Mouse (Mus musculus) kidney, postnatal 36 days (tissue): Measurements from ENCODE around the gene Sumo1.

Source experiments
- DNase-seq, 2 experiments: peaks; one replicate each; pipeline ENCODE4 v3.0.0; 2021 to 2022; ENCODE audit warnings: mixed read lengths in 2 of 2

Gene Sumo1

DNA sequence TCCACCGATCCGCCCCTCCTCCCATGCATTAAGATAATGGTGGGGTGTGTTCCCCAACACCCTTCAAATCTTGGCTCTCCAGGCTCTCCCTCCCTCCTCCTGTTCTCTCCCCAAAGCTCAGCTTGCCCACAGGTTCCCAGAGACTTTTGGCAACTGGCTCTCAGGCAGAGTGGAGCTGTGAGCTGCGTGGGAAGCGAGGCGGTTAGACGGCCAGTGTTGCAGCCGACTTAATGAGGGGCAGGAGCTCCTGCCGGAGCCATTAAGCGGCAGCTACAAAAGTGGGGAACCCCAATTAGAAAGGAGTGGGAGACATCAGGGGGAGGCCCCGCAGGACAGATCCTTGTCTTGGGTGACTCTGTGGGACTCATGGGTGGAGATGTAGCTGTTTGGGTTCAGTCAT is 78.3 kb downstream of the Sumo1 start:
- DNase-seq = no peak

DNA sequence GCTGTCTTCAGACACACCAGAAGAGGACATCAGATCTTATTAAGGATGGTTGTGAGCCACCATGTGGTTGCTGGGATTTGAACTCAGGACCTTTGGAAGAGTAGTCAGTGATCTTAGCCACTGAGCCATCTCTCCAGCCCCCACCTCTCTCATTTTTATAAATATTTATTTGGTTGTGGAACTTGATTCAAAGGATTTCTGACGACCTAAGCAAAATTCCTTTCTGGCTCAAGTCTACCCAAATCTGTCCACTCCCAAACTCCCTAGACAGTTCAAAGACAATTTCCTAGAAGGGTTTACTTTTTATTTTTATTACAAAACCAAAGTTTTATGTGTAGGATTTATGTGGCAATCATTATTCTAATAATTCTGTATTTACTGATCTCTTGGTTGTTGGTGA is 81.4 kb downstream of the Sumo1 start:
- DNase-seq = no peak

DNA sequence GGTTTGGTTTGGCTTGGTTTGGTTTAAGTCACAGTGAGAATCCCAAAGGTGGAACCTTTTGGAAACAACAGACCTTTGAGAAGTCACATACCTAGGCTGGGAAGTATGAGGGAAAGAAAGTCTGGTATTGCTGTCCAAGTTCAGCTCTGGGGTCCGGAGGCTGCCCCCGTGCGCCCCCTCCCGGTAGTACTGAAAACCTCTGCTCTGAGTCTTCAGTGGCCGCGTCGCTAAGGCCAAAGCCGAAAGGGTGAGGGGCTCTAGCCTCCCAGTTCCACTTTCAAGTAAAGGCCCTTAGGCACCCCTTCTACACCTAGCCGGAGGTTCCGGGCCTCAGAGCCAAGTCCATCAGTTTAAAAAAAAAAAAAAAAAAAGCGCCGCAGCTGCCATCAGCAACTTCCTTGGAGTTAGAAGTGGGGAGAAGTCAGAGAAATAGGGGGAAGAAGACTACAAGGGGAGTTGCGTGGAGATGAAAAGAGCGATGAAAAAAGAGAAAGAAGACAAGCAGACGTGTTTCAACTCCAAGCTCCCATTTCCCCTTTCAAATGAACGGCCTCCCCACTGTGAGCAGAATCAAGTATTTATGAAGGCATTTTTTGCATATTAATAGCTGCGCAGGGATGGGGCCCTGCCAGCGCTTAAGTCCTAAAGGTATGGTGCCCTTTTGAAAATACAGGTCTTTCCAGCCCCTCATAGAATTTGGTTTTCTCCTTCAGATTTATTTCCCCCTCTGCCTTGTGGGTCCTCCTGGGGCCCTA is 85.8 kb downstream of the Sumo1 start:
- DNase-seq = peak; percentile 50 to 89

DNA sequence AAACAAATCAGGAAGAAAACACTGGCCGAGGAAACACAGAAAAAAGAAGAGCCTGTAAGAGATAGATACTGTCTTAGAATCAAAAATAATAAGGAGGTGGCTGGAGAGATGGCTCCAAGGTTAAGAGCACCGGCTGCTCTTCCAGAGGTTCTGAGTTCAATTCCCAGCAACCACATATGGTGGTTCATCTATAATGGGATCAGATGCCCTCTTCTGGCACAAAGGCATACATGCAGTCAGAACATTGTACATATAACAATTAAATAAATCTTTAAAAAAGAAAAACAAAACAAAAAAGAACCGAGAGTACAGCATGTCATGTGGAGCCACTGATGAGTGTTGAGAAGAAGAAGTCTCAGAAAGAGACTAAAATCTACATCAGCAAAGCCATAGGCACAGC is 89.8 kb downstream of the Sumo1 start:
- no peak for DNase-seq

DNA sequence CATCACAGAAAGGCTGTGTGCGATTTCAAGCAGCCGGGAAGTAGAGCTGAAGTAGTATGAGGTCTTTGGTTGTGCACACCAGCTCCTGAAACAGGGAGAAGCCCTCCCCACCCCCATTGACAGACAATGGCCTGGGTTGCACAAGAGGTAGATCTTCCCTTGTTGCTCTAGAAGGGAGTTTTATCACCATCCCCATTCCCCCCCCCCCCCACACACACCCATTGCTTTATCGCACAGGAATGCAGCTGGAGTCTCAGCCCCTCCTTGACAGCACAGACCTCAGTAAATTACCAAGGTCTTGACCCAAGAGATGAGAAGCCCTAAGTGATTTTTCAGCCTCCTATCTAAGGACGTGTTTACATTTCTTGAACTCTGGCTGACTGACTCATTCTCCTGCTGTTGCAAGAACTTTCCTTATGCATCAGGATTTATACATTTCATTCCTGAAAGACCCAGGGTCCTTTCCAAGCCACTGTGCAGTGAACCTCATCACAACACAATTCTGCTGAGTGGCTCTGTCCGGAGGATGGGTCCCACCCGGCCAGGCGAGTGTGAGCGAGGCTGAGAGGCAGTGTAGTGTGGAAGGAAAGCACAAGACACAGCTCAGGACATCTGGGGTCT is 90.4 kb downstream of the Sumo1 start:
- no peak for DNase-seq

DNA sequence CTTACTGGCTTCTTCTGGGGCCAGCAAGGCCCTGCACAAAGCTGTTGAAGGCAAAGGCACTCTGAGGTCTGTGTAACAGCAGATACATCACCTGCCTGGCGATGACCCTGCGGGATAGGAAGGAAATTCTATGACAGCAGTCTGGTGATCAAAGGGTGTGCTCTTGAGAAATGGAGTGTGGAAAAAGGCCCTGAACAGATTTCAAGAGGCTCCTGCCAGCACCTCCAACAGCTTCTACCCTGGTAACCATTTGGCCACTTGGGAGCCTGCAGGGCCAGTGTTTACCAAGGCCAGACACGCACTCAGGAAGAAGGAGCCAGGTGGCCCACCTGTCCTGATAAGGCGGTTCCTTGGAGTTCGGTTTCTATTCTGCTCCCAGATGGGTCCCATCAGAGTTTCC is 91.3 kb downstream of the Sumo1 start:
- DNase-seq = no peak

DNA sequence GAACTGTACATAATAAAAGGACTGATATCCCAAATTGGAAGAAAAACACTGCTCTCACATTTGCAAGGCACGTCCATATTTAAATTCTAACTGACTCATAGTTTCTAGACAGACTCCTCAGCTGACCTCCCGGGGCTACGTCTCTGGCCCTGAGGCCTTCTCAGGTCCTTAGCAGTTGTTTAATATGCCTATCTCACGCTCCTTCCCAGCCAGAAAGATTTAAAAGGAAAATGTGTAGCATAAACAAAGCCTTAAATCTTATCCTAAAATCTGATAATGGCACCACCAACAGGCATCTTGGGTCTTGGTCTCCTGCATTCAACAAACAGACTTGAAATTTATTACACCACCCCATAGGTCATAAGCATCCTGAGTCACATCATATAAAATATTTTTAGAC is 91.9 kb downstream of the Sumo1 start:
- DNase-seq = no peak

DNA sequence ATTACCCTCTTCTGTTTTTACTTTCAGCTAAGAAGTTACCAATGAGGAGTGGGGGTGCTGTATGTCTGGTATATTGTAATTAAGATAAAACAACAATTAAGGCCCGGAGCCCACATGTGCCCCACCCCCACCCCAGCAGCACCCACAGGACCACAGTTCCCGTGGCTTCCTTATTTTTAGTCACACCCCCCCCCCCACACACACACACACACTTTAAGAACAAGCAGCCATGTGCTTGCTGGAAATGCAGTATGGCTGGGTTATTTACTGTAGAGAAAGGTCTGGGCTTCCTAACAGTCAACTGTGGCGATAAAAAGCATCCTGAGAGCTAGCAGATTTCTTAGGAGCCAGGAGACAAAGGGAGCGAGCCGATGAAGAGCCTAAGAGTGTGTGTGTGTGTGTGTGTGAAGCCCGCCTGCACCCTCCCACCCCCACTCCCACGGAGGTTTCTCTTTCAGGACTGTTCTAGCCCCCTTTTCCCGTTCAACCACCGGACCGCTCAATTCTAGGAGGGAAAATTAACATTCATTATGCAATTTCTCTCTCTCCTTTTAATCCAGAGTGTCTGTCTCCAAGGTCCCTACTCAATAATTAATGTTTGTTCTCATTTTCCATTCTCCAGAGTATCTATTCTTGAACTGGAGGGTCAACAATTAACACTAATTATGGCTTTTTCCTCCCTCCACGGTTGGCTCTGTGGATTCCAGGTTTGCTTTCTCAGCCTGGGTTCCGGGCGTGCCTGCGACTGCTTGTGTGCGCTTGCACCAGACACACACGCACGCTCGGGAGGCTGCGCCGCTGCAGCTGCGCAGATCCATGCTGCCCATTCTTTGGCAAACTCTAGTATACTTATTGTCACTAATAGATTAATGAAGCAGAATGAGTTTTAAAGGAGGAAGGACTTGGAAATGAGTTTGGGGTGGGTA is 96.1 kb downstream of the Sumo1 start:
- peak in 1 of 2 experiments; percentile 32 for DNase-seq

DNA sequence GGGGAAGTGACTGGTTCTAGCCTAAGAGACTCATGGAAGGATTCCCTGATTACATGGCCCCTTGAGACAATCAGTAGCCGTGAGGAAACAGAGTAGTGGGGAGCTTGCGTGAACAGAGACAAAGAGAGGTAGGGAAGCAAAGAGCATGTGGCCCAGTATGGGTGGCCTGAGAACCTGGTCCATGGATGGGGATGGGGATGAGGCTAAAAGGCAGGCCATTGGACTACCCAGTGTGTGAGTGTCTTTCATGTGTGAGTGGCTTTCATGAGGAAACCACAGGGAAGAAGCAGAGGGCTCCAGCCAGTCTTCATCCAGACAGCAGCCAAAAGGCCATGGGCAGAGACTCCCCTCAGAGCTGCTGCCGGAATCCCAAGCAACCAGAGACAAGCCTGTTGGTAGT is 96.8 kb downstream of the Sumo1 start:
- no peak for DNase-seq

DNA sequence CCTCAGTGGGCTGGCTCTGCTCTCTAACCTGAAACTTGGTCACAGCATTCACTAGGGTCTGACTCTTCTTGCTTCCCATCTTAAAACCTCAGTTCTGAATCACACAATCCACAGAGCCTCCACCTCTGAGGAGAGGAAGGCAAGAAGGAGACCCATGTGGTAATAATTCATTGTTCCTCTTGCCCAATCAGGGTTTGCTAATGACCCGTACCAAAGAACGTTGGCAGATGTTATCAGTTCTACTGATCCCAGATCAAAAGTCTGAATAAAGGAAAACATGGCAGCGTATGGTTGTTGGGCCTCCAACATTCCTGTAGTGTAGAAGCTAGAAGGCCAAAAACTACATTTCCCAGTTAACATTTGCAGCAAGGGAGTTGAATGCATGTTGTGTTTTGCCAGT is 99.1 kb downstream of the Sumo1 start:
- no peak for DNase-seq

DNA sequence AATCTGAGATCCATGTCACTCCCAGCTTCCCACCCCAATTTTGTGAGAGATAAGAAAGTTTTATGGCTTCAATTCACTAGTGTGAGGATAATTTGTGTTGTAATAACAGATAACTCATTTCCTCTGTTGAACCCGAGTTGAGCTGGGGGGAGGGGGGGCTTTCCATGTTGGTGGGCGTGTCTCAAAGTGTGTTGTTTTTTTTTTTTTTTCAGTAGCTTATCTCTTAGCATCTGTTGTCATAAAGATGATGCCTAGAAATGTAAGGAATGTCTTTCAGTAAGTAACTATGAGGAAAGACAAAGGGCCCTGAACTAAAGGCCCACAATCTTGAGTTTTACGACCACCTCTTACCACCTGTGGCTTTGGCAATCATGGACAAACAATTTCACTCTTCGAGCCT is 99.9 kb downstream of the Sumo1 start:
- no peak for DNase-seq

DNA sequence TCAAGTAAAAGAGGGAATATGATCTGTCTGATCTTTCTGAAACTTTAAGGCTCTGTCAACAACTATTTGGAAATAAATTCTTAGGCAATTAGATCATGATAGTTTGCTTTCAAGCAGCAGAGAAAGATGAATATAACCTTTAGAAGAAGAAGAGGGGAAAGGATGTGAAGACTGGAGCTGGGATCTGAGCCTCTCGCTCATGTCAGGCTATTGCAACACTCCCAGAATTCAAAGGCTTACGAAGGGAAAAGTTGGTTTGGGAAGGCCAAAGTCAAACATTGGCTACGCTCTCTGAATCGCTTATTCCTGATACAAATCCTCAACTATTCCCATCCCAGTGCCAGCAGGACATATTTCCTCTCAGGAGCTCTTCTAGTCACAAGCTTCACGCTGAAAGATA is 101.3 kb downstream of the Sumo1 start:
- no peak for DNase-seq

DNA sequence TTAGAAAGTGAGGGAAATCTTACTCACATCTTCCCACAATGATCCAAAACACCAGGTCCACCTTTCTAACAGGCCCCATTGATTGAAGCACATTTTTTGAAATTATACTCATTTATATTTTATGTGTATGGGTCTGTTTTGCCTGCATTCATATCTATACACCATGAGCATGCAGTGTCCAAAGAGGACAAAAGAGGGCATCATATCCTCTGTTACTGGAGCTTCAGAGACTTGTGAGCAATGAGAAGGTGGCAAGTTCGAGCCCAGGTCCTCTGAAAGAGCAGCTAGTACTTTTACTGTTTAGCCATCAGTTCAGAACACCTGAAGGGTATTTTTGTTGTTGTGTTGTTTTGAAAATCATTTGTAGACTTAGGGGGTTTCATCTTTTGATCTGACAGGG is 102.4 kb downstream of the Sumo1 start:
- DNase-seq = no peak

DNA sequence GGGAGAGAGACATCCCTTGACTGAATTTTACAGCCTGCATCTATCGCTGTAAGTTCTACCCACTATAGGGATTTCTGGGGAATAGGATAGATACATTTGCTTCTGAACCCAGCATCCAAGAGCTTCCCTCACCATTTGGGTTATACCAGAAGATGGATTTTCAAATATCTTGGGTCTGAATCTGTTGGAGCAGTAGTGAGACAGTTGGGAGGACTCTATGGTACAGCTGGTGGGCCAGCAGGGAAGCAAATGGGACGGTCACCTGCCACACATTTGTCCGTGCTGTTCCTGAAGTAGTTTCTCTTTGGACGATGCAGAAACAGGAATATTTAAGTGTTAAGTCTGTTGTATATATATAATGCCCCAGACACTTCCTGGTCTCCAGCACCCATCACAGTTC is 103.1 kb downstream of the Sumo1 start:
- DNase-seq = no peak

DNA sequence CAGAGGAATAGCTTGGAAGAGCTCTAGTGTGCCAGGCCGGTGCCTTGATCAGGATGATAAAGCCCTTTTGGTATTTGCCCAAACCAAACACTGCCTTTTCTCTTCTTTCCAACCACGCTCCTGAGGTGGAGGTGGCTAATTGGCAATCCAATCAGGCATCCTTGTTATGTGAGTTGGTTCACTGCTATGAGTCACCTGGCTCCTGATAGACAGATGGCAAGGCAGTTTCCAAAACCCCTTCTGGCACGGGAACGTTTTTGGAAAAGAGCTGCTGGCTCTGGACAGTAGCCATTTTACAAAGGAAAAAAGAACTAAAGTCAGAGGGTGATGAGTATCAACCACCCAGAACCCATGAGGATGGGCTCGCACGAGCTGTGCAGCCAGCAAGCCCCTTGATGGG is 103.7 kb downstream of the Sumo1 start:
- no peak for DNase-seq

DNA sequence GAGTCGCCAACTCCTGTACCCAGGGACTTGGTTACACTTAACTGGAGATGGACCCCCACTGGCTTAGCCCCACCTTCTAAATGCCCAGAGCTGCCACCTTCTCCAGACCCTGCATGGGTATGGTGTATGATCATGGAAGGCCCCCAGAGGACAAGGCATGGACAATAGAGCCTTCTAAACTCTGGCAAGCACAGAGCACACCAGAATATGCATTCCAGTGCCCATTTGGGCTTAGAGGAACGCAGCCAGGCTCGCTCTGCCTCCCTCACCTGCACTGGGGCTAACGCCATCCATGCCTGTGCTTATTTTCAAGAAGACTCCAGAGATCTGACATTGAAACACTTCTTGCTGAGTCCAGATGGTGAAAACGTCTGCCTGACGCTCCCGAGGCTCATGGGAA is 104.4 kb downstream of the Sumo1 start:
- DNase-seq = no peak

DNA sequence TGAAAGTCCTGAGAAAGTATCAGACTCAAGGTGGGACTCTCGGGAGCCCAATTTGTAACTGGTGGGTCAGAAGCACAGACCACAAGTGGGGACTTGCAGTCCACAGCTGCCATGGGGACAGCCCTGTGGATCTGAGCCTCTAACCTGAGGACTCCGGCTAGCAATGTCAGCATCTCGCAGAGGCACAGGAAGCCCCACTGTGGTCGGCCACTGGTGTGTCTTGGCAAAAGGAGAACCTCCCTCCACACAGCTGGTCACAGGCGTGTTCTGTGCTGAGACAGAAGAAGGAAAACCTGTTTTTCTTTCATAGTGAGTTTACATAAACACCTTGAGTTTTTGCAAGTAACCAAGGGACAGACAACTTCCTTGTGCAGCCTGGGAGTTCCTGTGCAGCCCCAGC is 104.8 kb downstream of the Sumo1 start:
- DNase-seq = no peak

DNA sequence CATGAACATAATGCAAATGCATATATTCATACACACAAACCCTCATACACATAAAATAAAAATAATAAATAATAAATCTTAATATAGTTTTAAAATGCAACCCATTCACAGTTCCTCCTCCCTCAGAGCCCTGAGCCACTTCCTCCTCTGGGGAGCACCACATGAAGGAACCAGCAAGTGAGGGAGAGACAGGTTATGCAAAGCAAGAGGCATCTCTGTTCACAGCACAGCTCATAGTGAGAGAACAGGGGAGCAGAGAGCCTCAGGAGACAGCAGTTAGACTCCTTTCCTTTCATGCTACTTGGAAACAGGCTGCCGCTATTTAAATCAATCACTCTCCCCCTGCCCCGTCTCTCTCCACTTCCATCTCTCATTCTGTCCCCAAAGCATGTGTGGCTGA is 107.1 kb downstream of the Sumo1 start:
- DNase-seq = no peak

DNA sequence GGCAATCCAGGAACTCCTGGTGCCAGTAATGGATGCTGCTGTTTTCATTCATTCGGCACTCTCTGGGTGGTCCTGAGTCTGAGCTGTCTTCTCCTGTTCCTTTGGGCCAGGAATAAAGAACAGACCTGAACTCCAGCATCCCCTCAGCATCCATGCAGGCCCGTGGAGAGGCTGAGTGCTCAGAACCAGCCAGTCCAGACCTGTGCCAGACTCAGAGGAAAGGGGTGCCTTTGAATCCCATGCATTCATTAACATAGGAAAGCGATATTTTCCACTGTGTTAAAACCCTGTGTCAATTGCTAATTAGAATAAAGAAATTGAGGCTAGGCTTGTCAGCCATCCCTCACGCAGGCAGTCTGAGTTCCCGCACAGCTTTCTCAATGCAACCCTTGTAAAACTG is 116.9 kb downstream of the Sumo1 start:
- no peak for DNase-seq

DNA sequence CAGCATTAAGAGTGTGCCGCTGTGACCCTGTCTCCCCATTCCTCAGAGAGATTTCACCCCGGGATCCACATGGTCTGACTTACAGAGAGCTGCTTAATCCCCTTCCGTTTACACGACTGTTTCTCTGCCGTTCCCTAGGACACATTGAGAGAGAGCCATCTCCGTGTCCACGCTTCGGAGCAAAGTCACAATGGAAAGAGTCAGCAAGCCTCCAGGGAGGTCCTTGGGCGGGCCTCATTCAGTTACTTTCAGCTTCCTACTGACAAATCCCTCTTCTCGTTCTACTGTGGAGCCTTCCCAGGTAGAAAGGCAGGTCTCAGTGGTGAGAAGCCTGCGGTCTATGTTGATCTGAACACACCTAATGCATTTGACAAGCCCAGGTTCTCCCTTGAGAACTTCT is 119.6 kb downstream of the Sumo1 start:
- no peak for DNase-seq

DNA sequence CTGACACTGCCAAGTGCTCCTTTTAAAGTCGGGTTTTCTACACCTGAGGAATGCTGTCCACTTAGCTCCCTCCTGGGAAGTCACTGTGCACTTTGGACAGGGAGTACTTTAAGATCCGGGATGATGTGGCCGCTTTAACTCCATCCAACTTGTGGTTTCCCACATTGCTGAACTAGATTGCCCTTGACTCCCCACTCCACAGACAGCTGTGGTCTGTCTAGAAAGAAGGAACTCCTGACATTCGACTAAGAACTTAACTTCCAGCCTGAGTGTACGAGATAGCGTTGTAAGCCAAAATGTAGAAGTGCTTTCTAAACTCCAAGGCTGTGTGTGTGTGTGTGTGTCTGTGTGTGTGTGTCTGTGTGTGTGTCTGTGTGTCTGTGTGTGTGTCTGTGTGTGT is 120.4 kb downstream of the Sumo1 start:
- DNase-seq = peak; percentile 9 to 29

DNA sequence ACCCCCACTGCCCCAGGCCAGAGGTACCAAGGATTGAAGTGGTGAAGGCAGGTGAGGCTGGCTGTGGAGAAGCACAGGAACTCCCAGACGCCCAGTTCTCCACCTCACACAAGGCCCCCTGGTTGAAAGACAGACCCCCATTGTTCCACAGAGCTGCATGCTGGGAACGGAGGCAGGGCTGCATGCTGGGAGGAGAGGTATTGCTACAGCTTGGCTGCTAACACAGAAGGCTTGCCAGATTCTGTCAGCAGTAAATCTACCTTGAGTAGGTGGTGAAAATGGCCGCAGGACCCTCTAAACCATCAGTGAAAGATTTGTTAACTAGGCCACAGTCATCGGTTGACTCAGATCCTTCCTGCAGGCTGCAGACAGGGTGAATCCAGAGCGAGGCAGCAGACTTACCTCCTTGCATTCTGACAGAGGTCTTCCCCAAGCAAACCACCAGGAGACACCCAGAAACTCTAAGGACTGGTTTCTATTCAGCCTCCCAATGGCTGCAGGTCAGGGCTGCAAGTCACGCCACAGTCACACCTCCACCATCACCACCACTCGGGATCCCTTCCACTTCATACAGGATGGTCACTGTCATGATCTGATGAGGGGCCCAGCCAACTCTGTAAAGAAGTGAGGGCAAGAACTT is 121.5 kb downstream of the Sumo1 start:
- DNase-seq = no peak

DNA sequence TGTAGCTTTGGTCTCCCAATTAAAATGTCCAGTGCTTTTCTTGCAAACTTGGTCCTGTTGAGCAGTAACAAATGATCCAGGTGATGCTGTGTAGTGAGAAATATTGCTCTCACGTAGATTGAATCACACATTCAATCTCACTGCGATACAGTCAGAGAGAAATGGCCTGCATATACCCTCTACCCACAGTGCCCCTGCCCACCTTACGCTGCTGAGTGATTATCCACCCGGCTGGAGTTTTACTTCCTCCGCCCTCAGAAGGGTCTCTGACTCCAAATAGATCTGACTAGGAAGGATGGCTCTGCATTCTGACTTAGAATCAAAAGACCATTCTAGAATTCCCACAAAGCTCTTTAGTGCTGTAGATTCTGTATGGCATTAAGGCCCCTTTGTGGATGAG is 122.1 kb downstream of the Sumo1 start:
- no peak for DNase-seq
